Mouse (Mus musculus): ENCODE measurements around the gene Kdm5a.

DNA sequence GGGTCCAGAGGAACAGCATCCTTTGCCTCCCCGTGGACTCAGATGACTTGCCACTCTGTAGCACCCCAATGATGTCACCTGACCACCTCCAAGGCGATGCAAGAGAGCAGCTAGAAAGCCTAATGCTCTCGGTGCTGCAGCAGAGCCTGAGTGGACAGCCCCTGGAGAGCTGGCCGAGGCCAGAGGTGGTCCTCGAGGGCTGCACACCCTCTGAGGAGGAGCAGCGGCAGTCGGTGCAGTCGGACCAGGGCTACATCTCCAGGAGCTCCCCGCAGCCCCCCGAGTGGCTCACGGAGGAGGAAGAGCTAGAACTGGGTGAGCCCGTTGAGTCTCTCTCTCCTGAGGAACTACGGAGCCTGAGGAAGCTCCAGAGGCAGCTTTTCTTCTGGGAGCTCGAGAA lies 118.1 kb downstream of the Kdm5a start:
- TF ChIP-seq CTCF (IDR thresholded peaks at IDR 0.05; ENCODE audit: low read depth, low read length) (no peak), POLR2A (IDR thresholded peaks at IDR 0.05; ENCODE audit: insufficient read depth, low read length) (no peak)
